Mouse (Mus musculus) ES-E14 (cell line): ENCODE results near the gene Ccser2.

Experiments
- HCFC1 ChIP-seq: IDR thresholded peaks from 2 replicates; pipeline ENCODE4 v1.6.1; 2012; ENCODE audit warnings: low read length, inconsistent platforms, borderline replicate concordance; ENCODE audit not compliant: insufficient read depth
- MAFK ChIP-seq: IDR thresholded peaks from 2 replicates; pipeline ENCODE4 v1.6.1; 2014; ENCODE audit warnings: mild to moderate bottlenecking, low read depth, low read length, inconsistent platforms; ENCODE audit not compliant: insufficient read depth

DNA sequence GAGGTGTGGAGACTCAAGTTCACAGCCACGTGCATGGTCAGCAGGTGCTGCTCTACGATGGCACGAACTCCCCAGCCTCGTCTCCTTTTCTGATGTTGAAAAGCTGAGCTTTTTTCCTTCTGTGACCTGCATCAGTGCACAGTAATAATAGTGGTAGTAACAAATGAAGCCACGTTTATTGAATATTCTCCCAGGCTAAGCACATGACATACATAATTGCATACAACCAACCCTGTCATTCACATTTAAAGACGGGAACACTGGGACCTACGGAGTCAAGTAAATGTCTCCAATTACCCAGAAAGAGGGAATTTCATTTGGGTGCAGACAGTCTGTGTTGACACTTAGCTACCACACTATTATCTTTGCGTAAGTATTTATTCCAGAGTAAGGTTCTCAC is 37.9 kb upstream of the Ccser2 start:
- TF ChIP-seq MAFK (no peak), HCFC1 (no peak)
